Mouse (Mus musculus): ENCODE data around the gene Hcls1. TPM values are rescaled to one million over a fixed set of nuclear protein-coding genes. Genes with fewer than 3 reads are reported as not detected.

Gene Hcls1
- polyA plus RNA-seq, 1 experiment from 2014 or later, result 4.8 TPM

DNA sequence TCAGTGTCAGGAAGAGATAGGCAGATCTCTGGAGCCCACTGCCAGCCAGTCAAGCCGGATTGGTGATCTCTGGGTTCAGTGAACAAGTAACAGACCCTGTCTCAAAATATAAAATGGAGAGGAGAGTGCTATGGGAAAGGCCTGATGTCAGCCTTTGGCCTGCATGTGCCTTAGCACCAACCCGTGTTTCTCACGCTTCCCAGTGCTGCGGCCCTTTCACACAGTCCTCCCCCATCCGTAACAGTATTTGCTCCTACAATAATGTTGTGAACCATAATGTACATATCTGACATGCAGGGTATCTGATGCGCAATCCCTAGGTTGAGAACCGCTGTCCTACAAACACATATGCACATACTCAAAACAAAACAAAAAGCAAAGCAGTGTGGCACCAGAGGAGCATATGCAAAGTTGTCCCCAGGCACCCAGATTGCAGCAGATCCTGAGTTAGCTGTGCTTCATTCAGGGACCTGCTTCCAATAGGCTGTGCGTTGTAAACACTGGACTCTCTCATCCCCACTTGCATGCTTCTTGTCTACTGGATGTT, 13.6 kb upstream of the Hcls1 start:
- Histone ChIP-seq H3K9ac (ENCODE audit: low read depth, low read length) (no peak overlapping the region), H3K27ac (no peak overlapping the region), H3K36me3 (ENCODE audit: insufficient read depth, low read length) (peaks cover 40% of the 10 kb centered on the region), H3K4me1 (replicated peaks; ENCODE audit: insufficient read depth, low read length) (no peaks in the 10 kb centered on the region), H3K27me3 (ENCODE audit: insufficient read depth, low read length) (no peaks in the 10 kb centered on the region), H3K4me3 (replicated peaks; ENCODE audit: low read depth, low read length) (no peak overlapping the region), H3K9me3 (replicated peaks; ENCODE audit: low read length) (no peaks in the 10 kb centered on the region), H3K4me2 (ENCODE audit: low read length) (no peak overlapping the region)
- TF ChIP-seq CTCF (IDR thresholded peaks at IDR 0.05; ENCODE audit: low read depth), result no peak
- WGBS, result 95% methylated on average over 8 of the region's 8 CpGs
- ATAC-seq (replicated peaks; ENCODE audit: low FRiP score, low read depth), result no peak
- no peak for DNase-seq (ENCODE audit: low spot score)

DNA sequence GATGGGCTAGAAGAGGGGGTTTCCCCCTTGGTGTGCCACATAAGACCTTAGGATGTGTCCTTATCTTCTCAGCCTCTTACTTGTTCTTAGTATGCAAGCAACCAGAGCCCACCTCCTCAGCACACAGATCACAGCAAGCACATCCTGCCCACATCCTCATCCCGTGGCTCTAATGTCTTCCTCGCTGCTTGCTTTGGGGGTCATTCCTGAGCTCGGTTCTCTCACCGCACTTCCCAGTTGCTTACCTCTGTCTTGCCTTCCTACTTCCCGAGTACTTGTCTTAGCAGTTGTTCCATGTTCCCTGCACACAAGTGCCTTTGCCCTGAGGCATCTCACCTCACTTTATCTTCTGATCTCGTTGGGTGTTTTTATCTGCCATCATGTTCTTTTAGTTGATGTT, 12.8 kb upstream of the Hcls1 start:
- H3K9ac ChIP-seq (ENCODE audit: low read depth, low read length), result no peak overlapping the region
- no peaks in the 10 kb centered on the region for H3K4me1 ChIP-seq (replicated peaks; ENCODE audit: insufficient read depth, low read length)
- no peak overlapping the region for H3K4me2 ChIP-seq (ENCODE audit: low read length)
- H3K9me3 ChIP-seq (replicated peaks; ENCODE audit: low read length), result no peaks in the 10 kb centered on the region
- DNase-seq (ENCODE audit: low spot score) (no peak), ATAC-seq (replicated peaks; ENCODE audit: low FRiP score, low read depth) (no peak)
- TF ChIP-seq CTCF (IDR thresholded peaks at IDR 0.05; ENCODE audit: low read depth), result no peak
- no peak overlapping the region for H3K4me3 ChIP-seq (replicated peaks; ENCODE audit: low read depth, low read length)
- 87% methylated on average over 6 of the region's 6 CpGs for WGBS
- H3K27ac ChIP-seq, result no peak overlapping the region
- peaks cover 36% of the 10 kb centered on the region for H3K36me3 ChIP-seq (ENCODE audit: insufficient read depth, low read length)
- no peaks in the 10 kb centered on the region for H3K27me3 ChIP-seq (ENCODE audit: insufficient read depth, low read length)

DNA sequence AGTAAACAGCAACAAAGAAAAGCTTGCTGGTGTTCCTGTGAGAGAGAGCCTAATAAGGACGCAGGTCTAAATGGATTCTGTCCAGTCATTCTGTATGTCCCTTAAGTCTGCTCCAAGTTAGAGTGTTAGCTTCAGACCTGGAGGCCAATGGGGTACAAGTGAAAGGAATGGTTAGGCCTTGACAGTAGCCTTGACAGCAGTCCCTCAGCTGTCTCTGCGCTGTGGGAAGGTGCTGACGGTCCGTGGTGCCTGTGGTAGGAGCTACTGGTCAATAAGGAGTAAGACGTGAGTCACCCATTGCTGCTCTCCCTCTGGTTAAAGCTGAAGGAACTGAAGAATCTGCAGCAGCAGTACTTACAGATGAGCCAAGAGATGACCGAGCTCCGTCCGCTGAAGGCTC, 10.5 kb upstream of the Hcls1 start:
- TF ChIP-seq CTCF (IDR thresholded peaks at IDR 0.05; ENCODE audit: low read depth), result no peak
- ATAC-seq (replicated peaks; ENCODE audit: low FRiP score, low read depth) (no peak), DNase-seq (ENCODE audit: low spot score) (no peak)
- no peaks in the 10 kb centered on the region for H3K9me3 ChIP-seq (replicated peaks; ENCODE audit: low read length)
- no peak overlapping the region for H3K4me2 ChIP-seq (ENCODE audit: low read length)
- no peaks in the 10 kb centered on the region for H3K27me3 ChIP-seq (ENCODE audit: insufficient read depth, low read length)
- no peak overlapping the region for H3K27ac ChIP-seq
- H3K4me1 ChIP-seq (replicated peaks; ENCODE audit: insufficient read depth, low read length), result no peaks in the 10 kb centered on the region
- WGBS, result 95% methylated on average over 8 of the region's 8 CpGs
- H3K36me3 ChIP-seq (ENCODE audit: insufficient read depth, low read length), result peaks cover 35% of the 10 kb centered on the region
- no peak overlapping the region for H3K9ac ChIP-seq (ENCODE audit: low read depth, low read length)
- no peak overlapping the region for H3K4me3 ChIP-seq (replicated peaks; ENCODE audit: low read depth, low read length)

DNA sequence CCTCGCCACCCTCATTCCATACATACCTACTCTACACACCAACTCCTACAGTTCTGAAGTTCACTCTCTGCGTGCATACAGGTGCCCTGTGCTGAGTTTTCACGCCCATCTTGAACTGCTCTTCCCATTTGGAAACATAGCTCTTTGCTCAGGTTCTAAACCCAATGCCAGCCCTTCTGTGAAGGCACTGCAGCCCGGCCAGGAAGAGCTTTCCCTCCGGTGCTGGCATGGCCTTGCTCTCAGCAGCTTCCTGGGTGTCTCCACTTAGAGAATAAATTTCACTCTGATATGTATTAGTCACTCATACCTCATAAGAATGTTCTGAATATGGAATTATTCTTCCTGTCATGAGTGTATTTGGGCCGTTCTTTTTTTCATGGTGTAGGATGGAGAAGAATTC, 9.4 kb upstream of the Hcls1 start:
- TF ChIP-seq CTCF (IDR thresholded peaks at IDR 0.05; ENCODE audit: low read depth), result no peak
- no peaks in the 10 kb centered on the region for H3K4me1 ChIP-seq (replicated peaks; ENCODE audit: insufficient read depth, low read length)
- H3K4me2 ChIP-seq (ENCODE audit: low read length), result no peak overlapping the region
- H3K4me3 ChIP-seq (replicated peaks; ENCODE audit: low read depth, low read length), result no peak overlapping the region
- DNase-seq (ENCODE audit: low spot score) (no peak), ATAC-seq (replicated peaks; ENCODE audit: low FRiP score, low read depth) (no peak)
- H3K9me3 ChIP-seq (replicated peaks; ENCODE audit: low read length), result no peaks in the 10 kb centered on the region
- no peaks in the 10 kb centered on the region for H3K27me3 ChIP-seq (ENCODE audit: insufficient read depth, low read length)
- H3K9ac ChIP-seq (ENCODE audit: low read depth, low read length), result no peak overlapping the region
- no peak overlapping the region for H3K27ac ChIP-seq
- 90% methylated on average over 6 of the region's 6 CpGs for WGBS
- peaks cover 39% of the 10 kb centered on the region for H3K36me3 ChIP-seq (ENCODE audit: insufficient read depth, low read length)

DNA sequence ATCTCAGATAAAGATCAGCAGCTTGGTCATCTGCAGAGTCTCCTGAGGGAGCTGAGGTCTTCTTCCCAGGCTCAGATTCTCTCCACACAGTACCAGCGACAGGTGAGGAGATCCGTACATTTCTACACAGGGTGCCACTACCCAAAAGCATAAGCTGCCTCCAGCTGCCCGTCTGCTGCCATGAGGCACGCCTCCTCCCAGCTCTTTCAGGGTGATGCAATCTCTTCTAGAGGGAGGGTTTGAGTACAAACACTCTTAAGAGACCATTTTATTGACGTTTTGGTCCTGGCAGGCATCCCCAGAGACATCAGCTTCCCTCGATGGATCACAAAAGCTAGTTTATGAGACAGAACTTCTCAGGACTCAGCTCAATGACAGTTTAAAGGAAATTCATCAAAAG, 9.0 kb upstream of the Hcls1 start:
- no peak overlapping the region for H3K9ac ChIP-seq (ENCODE audit: low read depth, low read length)
- no peak for ATAC-seq (replicated peaks; ENCODE audit: low FRiP score, low read depth)
- no peak overlapping the region for H3K27ac ChIP-seq
- TF ChIP-seq CTCF (IDR thresholded peaks at IDR 0.05; ENCODE audit: low read depth), result no peak
- no peaks in the 10 kb centered on the region for H3K4me1 ChIP-seq (replicated peaks; ENCODE audit: insufficient read depth, low read length)
- no peak overlapping the region for H3K4me2 ChIP-seq (ENCODE audit: low read length)
- 73% methylated on average over 6 of the region's 6 CpGs for WGBS
- peaks cover 42% of the 10 kb centered on the region for H3K36me3 ChIP-seq (ENCODE audit: insufficient read depth, low read length)
- no peaks in the 10 kb centered on the region for H3K27me3 ChIP-seq (ENCODE audit: insufficient read depth, low read length)
- no peak for DNase-seq (ENCODE audit: low spot score)
- no peaks in the 10 kb centered on the region for H3K9me3 ChIP-seq (replicated peaks; ENCODE audit: low read length)
- H3K4me3 ChIP-seq (replicated peaks; ENCODE audit: low read depth, low read length), result no peak overlapping the region

DNA sequence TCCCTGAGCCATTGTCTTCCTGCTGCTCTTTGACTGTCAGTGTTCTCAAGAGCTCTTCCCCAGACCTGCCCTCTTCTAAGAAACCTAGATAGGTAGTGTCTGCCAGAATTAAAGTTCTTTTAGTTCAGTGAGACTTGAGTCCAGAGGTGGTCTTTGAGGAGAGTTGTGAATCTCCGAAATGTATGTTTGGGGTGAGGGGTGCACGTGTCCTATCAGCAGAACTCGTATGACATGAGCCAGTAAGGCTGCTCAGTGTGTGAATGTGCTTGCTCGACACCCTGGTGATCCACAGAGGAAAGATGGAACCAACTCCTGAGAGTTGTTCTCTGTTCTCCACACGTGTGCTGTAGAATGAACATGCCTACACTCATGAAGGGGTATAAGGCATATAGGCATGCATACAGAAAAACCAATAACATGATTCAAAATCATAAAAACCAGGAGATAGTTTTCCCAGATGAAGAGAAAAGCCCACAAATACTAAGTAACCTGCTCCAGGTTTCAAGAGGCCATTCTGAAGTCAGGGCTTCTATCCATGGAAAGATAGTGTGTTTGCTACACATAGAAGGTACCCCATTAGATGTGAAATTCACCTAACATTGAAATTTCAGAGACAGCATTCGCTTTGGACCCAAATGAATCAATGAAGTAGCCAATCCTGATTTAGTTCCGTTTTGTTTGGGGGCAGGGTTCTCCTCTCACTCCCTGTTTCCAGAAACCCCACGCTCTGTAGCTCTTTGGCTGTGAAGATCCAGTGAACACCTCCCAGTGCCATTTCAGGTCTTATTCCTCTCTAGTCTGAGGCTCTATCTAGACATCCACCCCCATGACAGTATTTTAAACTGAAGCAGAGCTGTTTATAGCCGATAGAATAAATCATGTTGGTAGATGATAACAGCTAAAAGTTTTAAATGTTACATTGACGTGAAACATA, 8.0 kb upstream of the Hcls1 start:
- no peak for DNase-seq (ENCODE audit: low spot score)
- Histone ChIP-seq H3K4me2 (ENCODE audit: low read length) (no peak overlapping the region), H3K4me1 (replicated peaks; ENCODE audit: insufficient read depth, low read length) (no peaks in the 10 kb centered on the region), H3K27me3 (ENCODE audit: insufficient read depth, low read length) (no peaks in the 10 kb centered on the region), H3K4me3 (replicated peaks; ENCODE audit: low read depth, low read length) (no peak overlapping the region), H3K9ac (ENCODE audit: low read depth, low read length) (no peak overlapping the region), H3K27ac (no peak overlapping the region), H3K9me3 (replicated peaks; ENCODE audit: low read length) (no peaks in the 10 kb centered on the region), H3K36me3 (ENCODE audit: insufficient read depth, low read length) (peaks cover 49% of the 10 kb centered on the region)
- 94% methylated on average over 10 of the region's 10 CpGs for WGBS
- ATAC-seq (replicated peaks; ENCODE audit: low FRiP score, low read depth), result no peak
- no peak for TF ChIP-seq CTCF (IDR thresholded peaks at IDR 0.05; ENCODE audit: low read depth)

All from kidney, postnatal 0 days (tissue).